Mouse (Mus musculus) c-Kit-positive CD71-positive TER-119-positive erythroid progenitor cells, embryonic 14.5 days (primary cell): ENCODE results near the gene Creb3.

Experiments
- DNase-seq: peaks from one replicate; pipeline ENCODE4 v3.0.0-alpha.2; 2013; ENCODE audit warnings: low spot score

Creb3 gene

GRCm38 (mm10) chr4:43558028-43558630, 4.0 kb upstream of the Creb3 start:
- DNase-seq = peak; percentile 45

GRCm38 (mm10) chr4:43558631-43559356, 3.3 kb upstream of the Creb3 start:
- peak; percentile 32 for DNase-seq

GRCm38 (mm10) chr4:43559519-43560242, 2.5 kb upstream of the Creb3 start:
- DNase-seq = peak; percentile 32

GRCm38 (mm10) chr4:43560243-43560611, 1.9 kb upstream of the Creb3 start:
- no peak for DNase-seq

DNA sequence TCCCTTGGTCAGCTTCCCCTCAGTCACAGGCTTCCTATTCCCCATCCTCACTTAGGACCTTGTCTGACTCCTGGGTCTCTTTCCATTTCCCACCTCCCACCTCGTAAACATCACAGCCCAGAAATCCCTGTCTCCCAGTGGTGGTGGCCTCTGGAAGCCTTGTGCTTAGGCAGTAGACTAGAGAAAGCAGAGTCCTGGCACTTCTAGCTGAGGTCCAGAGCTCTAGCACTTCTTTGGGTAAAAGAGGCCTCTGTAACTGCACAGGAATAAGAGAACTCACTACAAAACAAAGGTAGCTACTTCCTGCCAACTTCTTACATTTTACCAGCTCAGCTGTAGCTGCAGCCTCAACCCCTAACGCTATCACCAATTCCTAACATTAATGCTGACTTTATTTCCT, 1.2 kb upstream of the Creb3 start:
- peak; percentile 23 for DNase-seq

GRCm38 (mm10) chr4:43561436-43561996, 616 bp upstream of the Creb3 start:
- DNase-seq = peak; percentile 63

- peak; percentile 16 for DNase-seq
Observed at GRCm38 (mm10) chr4:43562769-43563600, 853 bp downstream of the Creb3 start.

- peak; percentile 22 for DNase-seq
Observed at GRCm38 (mm10) chr4:43563601-43563875, 1.4 kb downstream of the Creb3 start.

GRCm38 (mm10) chr4:43564231-43564630, 2.1 kb downstream of the Creb3 start:
- peak; percentile 31 for DNase-seq

DNA sequence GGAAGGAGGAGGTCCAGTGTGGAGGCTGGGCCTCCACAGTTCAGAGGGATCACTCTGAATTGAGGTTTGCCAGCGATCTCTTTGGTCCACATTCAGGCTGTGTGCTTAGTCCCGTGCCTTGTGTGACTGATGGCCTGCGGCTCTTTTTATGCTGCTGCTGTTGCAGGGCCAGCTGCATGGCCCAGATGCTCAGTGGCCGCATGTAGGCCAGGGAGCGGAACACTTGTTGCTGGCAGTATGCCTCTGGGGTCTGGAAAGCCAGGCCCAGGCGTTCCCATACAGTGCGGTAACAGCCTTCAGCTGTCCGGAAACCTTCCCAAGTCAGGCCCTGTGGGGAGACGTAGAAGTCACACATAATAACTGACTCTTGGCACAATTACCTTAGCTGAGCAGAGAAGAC, 5.0 kb downstream of the Creb3 start:
- DNase-seq = no peak

- no peak for DNase-seq
Observed at GRCm38 (mm10) chr4:43571395-43572045, 9.4 kb downstream of the Creb3 start.

DNA sequence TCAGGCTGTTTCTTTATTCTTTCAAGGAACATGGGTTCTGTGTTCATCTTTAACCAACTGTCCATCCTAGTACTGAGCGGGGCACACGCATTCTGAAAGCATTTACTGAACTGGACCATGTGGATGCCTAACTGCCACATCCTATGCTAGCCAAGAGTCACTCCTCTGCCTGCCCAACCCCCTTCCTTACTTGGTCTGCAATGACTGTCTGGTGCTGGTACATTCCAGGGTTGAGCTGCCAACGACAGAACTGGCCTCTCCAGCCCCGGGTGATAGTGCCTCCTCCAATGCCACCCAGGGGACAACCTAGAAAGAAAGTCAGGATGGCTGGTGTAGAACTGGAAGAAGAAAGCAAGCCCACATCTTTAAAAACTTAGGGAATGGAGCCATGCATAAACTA, 11.4 kb downstream of the Creb3 start:
- no peak for DNase-seq

GRCm38 (mm10) chr4:43575356-43575755, 13.2 kb downstream of the Creb3 start:
- no peak for DNase-seq

- DNase-seq = no peak
Observed at GRCm38 (mm10) chr4:43577237-43577881, 15.2 kb downstream of the Creb3 start.

- peak; percentile 85 for DNase-seq
Observed at GRCm38 (mm10) chr4:43578376-43579204, 16.5 kb downstream of the Creb3 start, which contains the start of the genes Rgp1 and Gba2. TSS of gene Rgp1 (plus strand) at chr4:43578715. TSS of gene Gba2 (minus strand) at chr4:43578873.

GRCm38 (mm10) chr4:43579256-43579655, 17.1 kb downstream of the Creb3 start:
- DNase-seq = no peak

- DNase-seq = no peak
Observed at GRCm38 (mm10) chr4:43579731-43580130, 17.6 kb downstream of the Creb3 start.

GRCm38 (mm10) chr4:43580721-43581120, 18.6 kb downstream of the Creb3 start:
- DNase-seq = no peak

GRCm38 (mm10) chr4:43581381-43581780, 19.2 kb downstream of the Creb3 start:
- no peak for DNase-seq

DNA sequence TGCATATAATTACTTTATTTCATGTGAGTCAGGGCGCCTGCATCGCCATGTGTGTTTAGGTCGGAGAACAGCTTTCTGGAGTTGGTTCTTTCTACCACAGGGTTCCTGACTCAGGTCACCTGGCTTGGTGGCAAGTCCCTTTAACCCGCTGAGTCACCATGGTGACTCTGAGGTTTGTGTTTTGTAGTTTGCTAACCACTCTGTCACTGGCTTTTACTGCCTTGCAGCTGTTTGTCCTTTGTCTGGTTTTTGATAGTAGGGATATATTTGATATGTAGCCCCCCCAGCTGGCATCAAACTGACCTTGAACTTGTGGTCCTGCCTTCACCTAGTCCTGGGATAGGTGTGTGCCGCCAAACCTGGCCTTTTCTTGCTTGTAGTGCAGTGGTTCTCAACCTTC, 20.1 kb downstream of the Creb3 start:
- DNase-seq = no peak
